Mouse (Mus musculus) lung, embryonic 16.5 days (tissue): ENCODE data around the gene Klk1b4. TPM values are rescaled to one million over a fixed set of nuclear protein-coding genes. Genes with fewer than 3 reads are reported as not detected.

Experiments
- polyA plus RNA-seq: library from polyadenylated mRNA; unstranded; fragments of >200 nt; fragmentation: Nextera tagmentation; extraction: Ambion mirVana; gene quantifications from 2 replicates; pipeline ENCODE4 v1.2.1, GENCODE M21; 2015

Gene Klk1b4
- polyA plus RNA-seq, 1 experiment from 2014 or later, result not detected

Other genes starting within 250 kb of the Klk1b4 start
- not detected in 2 replicates for gene Klk1b1, start 240.7 kb upstream of the Klk1b4 start, polyA plus RNA-seq
- not detected in 2 replicates for gene Klk1b9, start 231.4 kb upstream of the Klk1b4 start, polyA plus RNA-seq
- gene Klk1b11, start 211.6 kb upstream of the Klk1b4 start, polyA plus RNA-seq, result not detected in 2 replicates
- not detected in 2 replicates for gene Klk1b26, start 195.3 kb upstream of the Klk1b4 start, polyA plus RNA-seq
- not detected in 2 replicates for gene Klk1b27, start 155.1 kb upstream of the Klk1b4 start, polyA plus RNA-seq
- gene Klk1b21, start 105.1 kb upstream of the Klk1b4 start, polyA plus RNA-seq, result not detected in 2 replicates
- gene Klk1b22, start 94.8 kb upstream of the Klk1b4 start, polyA plus RNA-seq, result not detected in 2 replicates
- not detected in 2 replicates for gene Klk1b16, start 70.7 kb upstream of the Klk1b4 start, polyA plus RNA-seq
- not detected in 2 replicates for gene Klk1b24, start 19.2 kb upstream of the Klk1b4 start, polyA plus RNA-seq
- gene Klk1b3, start 9.2 kb upstream of the Klk1b4 start, polyA plus RNA-seq, result not detected in 2 replicates
- not detected in 2 replicates for gene Klk1b5, start 8.5 kb downstream of the Klk1b4 start, polyA plus RNA-seq
- not detected in 2 replicates for gene Klk1, start 17.9 kb downstream of the Klk1b4 start, polyA plus RNA-seq
- not detected in 2 replicates for gene Gm36864, start 28.7 kb downstream of the Klk1b4 start, polyA plus RNA-seq
- 0.96 and 0.97 TPM in 2 replicates for gene 1700028J19Rik, start 39.3 kb downstream of the Klk1b4 start, polyA plus RNA-seq
- 113 and 123 TPM in 2 replicates for gene 2410002F23Rik, start 39.3 kb downstream of the Klk1b4 start, polyA plus RNA-seq
- not detected in 2 replicates for gene Acp4, start 49.9 kb downstream of the Klk1b4 start, polyA plus RNA-seq
- gene Gm15517, start 54.0 kb downstream of the Klk1b4 start, polyA plus RNA-seq, result not detected in 2 replicates
- gene Clec11a, start 99.5 kb downstream of the Klk1b4 start, polyA plus RNA-seq, result 3.0 and 3.2 TPM in 2 replicates
- gene Shank1, start 102.8 kb downstream of the Klk1b4 start, polyA plus RNA-seq, result 0.96 and 1.1 TPM in 2 replicates
- 2.1 and 2.3 TPM in 2 replicates for gene Syt3, start 176.7 kb downstream of the Klk1b4 start, polyA plus RNA-seq
- gene 1700008O03Rik, start 178.4 kb downstream of the Klk1b4 start, polyA plus RNA-seq, result 1.2 and 1.5 TPM in 2 replicates
- 0.36 and 0.57 TPM in 2 replicates for gene Lrrc4b, start 221.6 kb downstream of the Klk1b4 start, polyA plus RNA-seq